Mouse (Mus musculus): Measurements from ENCODE around the gene Rac1.

- TF ChIP-seq CTCF (IDR thresholded peaks at IDR 0.05; ENCODE audit: low read depth, low read length) (peak; percentile 83), POLR2A (IDR thresholded peaks at IDR 0.05; ENCODE audit: borderline replicate concordance, low read depth, low read length) (no peak)
Observed at GRCm38 (mm10) chr5:143504453-143504852, 23.4 kb downstream of the Rac1 start.
